ENCODE assay signal across 9 mouse cellular contexts in the genomic region with DNA sequence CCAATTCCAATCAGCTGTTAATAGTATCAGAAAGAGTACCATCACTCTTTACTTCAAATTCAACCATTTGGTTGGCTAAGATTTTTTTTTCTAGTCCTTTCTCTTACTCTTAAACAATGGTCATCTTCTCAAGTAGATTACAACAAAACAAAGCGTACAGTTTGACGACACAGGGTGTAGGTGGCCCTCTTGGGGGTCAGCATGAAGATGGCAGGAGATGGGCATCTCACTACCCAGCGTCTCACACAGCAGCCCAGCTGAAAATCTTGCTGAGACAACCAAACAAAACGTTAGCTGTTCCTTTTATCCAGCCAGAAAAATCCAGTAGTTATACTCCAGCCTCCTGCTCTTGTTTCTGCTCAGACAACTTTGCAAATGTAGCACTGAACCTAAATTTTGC.
A peak's percentile ranks its signal among the peaks of the same experiment; 100 is the strongest.
DNase-seq lines count a peak whose midpoint lies in the region; ATAC-seq and TF ChIP-seq lines count a peak whose summit lies in the region.
"Had no signal": no experiment of that assay in that cellular context is flagged by ENCODE, and none has a peak within 500 bp of the region (broad histone marks: within the 10 kb centered on the region; RNA-seq: fewer than 3 reads in every experiment).

No protein-coding gene starts in this region.

- 45% methylated on average over 4 of the region's 4 CpGs for WGBS in heart, embryonic 15.5 days
- WGBS in embryonic facial prominence, embryonic 15.5 days, result 29% methylated on average over 4 of the region's 4 CpGs
- WGBS in hindbrain, postnatal 0 days, result 31% methylated on average over 4 of the region's 4 CpGs
- WGBS in midbrain, embryonic 13.5 days, result 14% methylated on average over 4 of the region's 4 CpGs

- intact Hi-C loops in gastrocnemius, postnatal 36 days (cut with DNase I), result loop anchor here (10.0 kb wide), 1 partner anchor 256 kb away; no protein-coding TSS in a partner anchor

- H3K4me1 ChIP-seq in heart, embryonic 15.5 days (replicated peaks), result peaks cover 18% of the 10 kb centered on the region
- peaks cover 5% of the 10 kb centered on the region for H3K4me1 ChIP-seq in embryonic facial prominence, embryonic 15.5 days
- peaks cover 6% of the 10 kb centered on the region; the same call in 1 of the 2 replicates for H3K4me1 ChIP-seq in hindbrain, postnatal 0 days (ENCODE audit: insufficient read depth, low read length)
- H3K4me1 ChIP-seq in midbrain, embryonic 13.5 days (replicated peaks), result peaks cover 24% of the 10 kb centered on the region

- ATAC-seq in heart, embryonic 15.5 days (replicated peaks; ENCODE audit: insufficient number of reproducible peaks, insufficient read depth, low FRiP score, low read depth), result no peak
- no peak for ATAC-seq in embryonic facial prominence, embryonic 15.5 days (ENCODE audit: insufficient number of reproducible peaks, low FRiP score, low TSS enrichment, low read depth)
- ATAC-seq in hindbrain, postnatal 0 days, result no peak
- no peak for ATAC-seq in midbrain, embryonic 13.5 days

- no peaks in the 10 kb centered on the region for H3K9me3 ChIP-seq in heart, embryonic 15.5 days (replicated peaks)
- H3K9me3 ChIP-seq in embryonic facial prominence, embryonic 15.5 days (replicated peaks), result no peaks in the 10 kb centered on the region
- no peaks in the 10 kb centered on the region for H3K9me3 ChIP-seq in hindbrain, postnatal 0 days (ENCODE audit: low read length)
- H3K9me3 ChIP-seq in midbrain, embryonic 13.5 days, result no peaks in the 10 kb centered on the region

- DNase-seq in heart, adult 11 months, result no peak
- DNase-seq in hindbrain, postnatal 0 days (ENCODE audit: low spot score), result no peak
- DNase-seq in gastrocnemius, postnatal 36 days, result no peak
- DNase-seq in layer of hippocampus, adult 8-10 months (ENCODE audit: low spot score in 2 of 2), result no peak
- no peak for DNase-seq in right cerebral cortex, postnatal 36 days (ENCODE audit: low spot score in 2 of 2)
- DNase-seq: cerebellum, adult 2 months had no signal

- no peaks in the 10 kb centered on the region for H3K36me3 ChIP-seq in heart, embryonic 15.5 days
- H3K36me3 ChIP-seq in embryonic facial prominence, embryonic 15.5 days, result no peaks in the 10 kb centered on the region
- no peaks in the 10 kb centered on the region for H3K36me3 ChIP-seq in hindbrain, postnatal 0 days (ENCODE audit: insufficient read depth, low read length)
- H3K36me3 ChIP-seq in midbrain, embryonic 13.5 days, result no peaks in the 10 kb centered on the region

- H3K27me3 ChIP-seq in heart, embryonic 15.5 days, result no peaks in the 10 kb centered on the region
- H3K27me3 ChIP-seq in embryonic facial prominence, embryonic 15.5 days, result peaks cover 5% of the 10 kb centered on the region
- peaks cover 6% of the 10 kb centered on the region; the same call in 1 of the 2 replicates for H3K27me3 ChIP-seq in hindbrain, postnatal 0 days (ENCODE audit: insufficient read depth, low read length)
- peaks cover 37% of the 10 kb centered on the region for H3K27me3 ChIP-seq in midbrain, embryonic 13.5 days

- no peak for TF ChIP-seq CTCF in hindbrain, postnatal 0 days (IDR thresholded peaks at IDR 0.05; ENCODE audit: low read depth)

- peak overlapping the region; percentile 15; the same call in 1 of the 2 replicates for H3K9ac ChIP-seq in heart, embryonic 15.5 days
- no peak overlapping the region for H3K9ac ChIP-seq in embryonic facial prominence, embryonic 15.5 days
- H3K9ac ChIP-seq in hindbrain, postnatal 0 days (replicated peaks; ENCODE audit: low read length), result no peak overlapping the region; the same call in 1 of the 2 replicates
- H3K9ac ChIP-seq in midbrain, embryonic 13.5 days (replicated peaks), result no peak overlapping the region

- H3K27ac ChIP-seq in heart, embryonic 15.5 days, result no peak overlapping the region
- no peak overlapping the region for H3K27ac ChIP-seq in embryonic facial prominence, embryonic 15.5 days (replicated peaks)
- H3K27ac ChIP-seq in hindbrain, postnatal 0 days, result no peak overlapping the region
- no peak overlapping the region for H3K27ac ChIP-seq in midbrain, embryonic 13.5 days

- H3K4me3 ChIP-seq in heart, embryonic 15.5 days, result no peak overlapping the region
- no peak overlapping the region for H3K4me3 ChIP-seq in embryonic facial prominence, embryonic 15.5 days (replicated peaks)
- H3K4me3 ChIP-seq in hindbrain, postnatal 0 days (ENCODE audit: low read length), result peak overlapping the region; percentile 37
- H3K4me3 ChIP-seq in midbrain, embryonic 13.5 days (replicated peaks), result no peak overlapping the region; the same call in 1 of the 2 replicates

- peak overlapping the region; percentile 69 for H3K4me2 ChIP-seq in heart, embryonic 15.5 days
- peak overlapping the region; percentile 62 for H3K4me2 ChIP-seq in embryonic facial prominence, embryonic 15.5 days (replicated peaks)
- H3K4me2 ChIP-seq in hindbrain, postnatal 0 days (ENCODE audit: low read depth, low read length), result peak overlapping the region; percentile 79
- peak overlapping the region; percentile 63 for H3K4me2 ChIP-seq in midbrain, embryonic 13.5 days (replicated peaks)
